Mouse (Mus musculus) limb, embryonic 14.5 days (tissue): Measurements from ENCODE around the gene Slc22a15. TPM values are rescaled to one million over a fixed set of nuclear protein-coding genes. Genes with fewer than 3 reads are reported as not detected.

Source experiments
- ATAC-seq: fragments of 200-750 bp; cut with Nextera tagmentation; 2 replicates; pipeline ENCODE4 v1.8.0; 2017; ENCODE audit warnings: low read depth, moderate number of reproducible peaks, moderate TSS enrichment; ENCODE audit not compliant: low FRiP score
- DNase-seq: peaks from one replicate; pipeline ENCODE4 v3.0.0-alpha.2; 2015; ENCODE audit warnings: low spot score
- H3K27ac ChIP-seq: fragments of 300-500 bp; sonication (generic); replicated peaks from 2 replicates; pipeline ENCODE4 v1.5.1; 2014; ENCODE audit warnings: low read depth, mild to moderate bottlenecking, low read length, moderate library complexity, mixed read lengths
- H3K27me3 ChIP-seq: fragments of 300-500 bp; sonication (generic); 2 replicates; pipeline ENCODE4 v1.6.1; 2014; ENCODE audit warnings: low read length, mixed read lengths; ENCODE audit not compliant: control insufficient read depth, insufficient read depth
- H3K36me3 ChIP-seq: fragments of 300-500 bp; sonication (generic); 2 replicates; pipeline ENCODE4 v1.6.1; 2014; ENCODE audit warnings: mild to moderate bottlenecking, low read length, moderate library complexity, mixed read lengths; ENCODE audit not compliant: control insufficient read depth, insufficient read depth
- H3K4me1 ChIP-seq: fragments of 300-500 bp; sonication (generic); 2 replicates; pipeline ENCODE4 v1.6.1; 2014; ENCODE audit warnings: antibody characterized with exemption, low read length, mixed read lengths; ENCODE audit not compliant: control insufficient read depth, insufficient read depth
- H3K4me2 ChIP-seq: fragments of 300-500 bp; sonication (generic); replicated peaks from 2 replicates; pipeline ENCODE4 v1.6.1; 2014; ENCODE audit warnings: low read depth, mild to moderate bottlenecking, low read length, moderate library complexity; ENCODE audit not compliant: severe bottlenecking
- H3K4me3 ChIP-seq: fragments of 300-500 bp; sonication (generic); replicated peaks from 2 replicates; pipeline ENCODE4 v1.5.1; 2014; ENCODE audit warnings: low read length
- H3K9ac ChIP-seq: fragments of 300-500 bp; sonication (generic); 2 replicates; pipeline ENCODE4 v1.6.1; 2014; ENCODE audit warnings: mild to moderate bottlenecking, low read depth, low read length, moderate library complexity; ENCODE audit not compliant: severe bottlenecking
- H3K9me3 ChIP-seq: fragments of 300-500 bp; sonication (generic); 2 replicates; pipeline ENCODE4 v1.6.1; 2016; ENCODE audit warnings: low read length; ENCODE audit not compliant: control insufficient read depth
- POLR2A ChIP-seq: fragments of 200-500 bp; IDR thresholded peaks from 2 replicates; pipeline ENCODE4 v1.8.0; 2012; ENCODE audit warnings: inconsistent platforms, mild to moderate bottlenecking, moderate library complexity, borderline replicate concordance; ENCODE audit not compliant: insufficient read depth, insufficient read length; ENCODE audit errors: extremely low read depth
- WGBS: fragments of 180-500 bp; shearing (Covaris S2); extraction: QIAGEN DNeasy Blood & Tissue Kit; methylation state at CpG from one replicate; pipeline ENCODE4 v1.1.7; 2014; 5-methylcytosine and 5-hydroxymethylcytosine counted together
- polyA plus RNA-seq, 2 experiments: library from polyadenylated mRNA; depleted of rRNA in 1 of 2; stranded (reverse) in 1 of 2; unstranded in 1 of 2; fragments of >200 nt; fragmentation: Nextera tagmentation in 1 of 2; extraction: Ambion mirVana in 1 of 2; gene quantifications; 2 replicates each; pipeline versions ENCODE4 v1.2.1 to v1.2.3; 2012 to 2014

Gene Slc22a15
- polyA plus RNA-seq, 2 experiments = 5.8 to 11.5 TPM

DNA sequence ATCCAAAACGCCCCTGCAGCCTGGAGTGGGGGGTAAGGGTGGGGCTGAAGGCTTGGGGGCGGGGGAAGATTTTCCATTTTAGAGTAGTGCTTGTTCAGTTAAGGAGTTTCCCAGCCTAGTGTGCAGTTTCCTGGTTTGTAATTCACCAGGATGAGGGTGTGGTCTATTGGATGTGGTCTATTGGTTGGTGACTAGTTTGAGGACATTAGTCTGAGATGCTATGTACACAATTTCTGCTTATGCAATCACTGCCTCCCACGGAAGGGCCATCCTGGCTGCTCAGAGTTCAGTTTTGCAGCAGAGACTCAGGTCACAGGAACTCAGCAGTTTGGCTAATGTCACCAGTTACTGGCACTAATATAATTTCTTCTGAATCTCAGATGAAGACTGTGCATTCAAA, 33.8 kb upstream of the Slc22a15 start:
- no peak overlapping the region for H3K27ac ChIP-seq
- ATAC-seq = no peak
- DNase-seq = no peak
- no peak overlapping the region for H3K9ac ChIP-seq
- WGBS = 73% methylated on average over 3 of the region's 3 CpGs
- H3K36me3 ChIP-seq = no peaks in the 10 kb centered on the region
- H3K9me3 ChIP-seq = no peaks in the 10 kb centered on the region
- no peak overlapping the region for H3K4me2 ChIP-seq
- no peaks in the 10 kb centered on the region for H3K4me1 ChIP-seq
- no peaks in the 10 kb centered on the region for H3K27me3 ChIP-seq
- no peak for TF ChIP-seq POLR2A
- H3K4me3 ChIP-seq = no peak overlapping the region

- Histone ChIP-seq H3K27me3 (no peaks in the 10 kb centered on the region), H3K4me1 (0 out of 2 replicates have a peak, but pooled peaks cover 4% of the 10 kb centered on the region), H3K4me2 (no peak overlapping the region), H3K4me3 (no peak overlapping the region), H3K27ac (no peak overlapping the region), H3K9ac (no peak overlapping the region), H3K9me3 (no peaks in the 10 kb centered on the region), H3K36me3 (no peaks in the 10 kb centered on the region)
- WGBS = 65% methylated on average over 7 of the region's 7 CpGs
- no peak for DNase-seq
- no peak for ATAC-seq
- TF ChIP-seq POLR2A = no peak
Measured at GRCm38 (mm10) chr3:101953506-101953905, 29.3 kb upstream of the Slc22a15 start.

GRCm38 (mm10) chr3:101952577-101952976, 28.3 kb upstream of the Slc22a15 start:
- no peaks in the 10 kb centered on the region for H3K27me3 ChIP-seq
- H3K4me1 ChIP-seq = 0 out of 2 replicates have a peak, but pooled peaks cover 4% of the 10 kb centered on the region
- ATAC-seq = no peak
- no peak overlapping the region for H3K9ac ChIP-seq
- H3K9me3 ChIP-seq = no peaks in the 10 kb centered on the region
- 80% methylated on average over 2 of the region's 2 CpGs for WGBS
- H3K36me3 ChIP-seq = no peaks in the 10 kb centered on the region
- TF ChIP-seq POLR2A = no peak
- H3K4me2 ChIP-seq = no peak overlapping the region
- DNase-seq = no peak
- H3K4me3 ChIP-seq = no peak overlapping the region
- no peak overlapping the region for H3K27ac ChIP-seq

GRCm38 (mm10) chr3:101948572-101948971, 24.3 kb upstream of the Slc22a15 start:
- DNase-seq (no peak), ATAC-seq (no peak)
- Histone ChIP-seq H3K27me3 (no peaks in the 10 kb centered on the region), H3K9me3 (no peaks in the 10 kb centered on the region), H3K27ac (no peak overlapping the region), H3K4me1 (0 out of 2 replicates have a peak, but pooled peaks cover 4% of the 10 kb centered on the region), H3K4me2 (no peak overlapping the region), H3K4me3 (no peak overlapping the region), H3K36me3 (no peaks in the 10 kb centered on the region), H3K9ac (no peak overlapping the region)
- TF ChIP-seq POLR2A = no peak
- 55% methylated on average over 3 of the region's 3 CpGs for WGBS

GRCm38 (mm10) chr3:101947250-101947649, 23.0 kb upstream of the Slc22a15 start:
- no peak for DNase-seq

GRCm38 (mm10) chr3:101945257-101945656, 21.0 kb upstream of the Slc22a15 start:
- no peak for DNase-seq
- H3K27me3 ChIP-seq = no peaks in the 10 kb centered on the region
- TF ChIP-seq POLR2A = no peak
- no peaks in the 10 kb centered on the region for H3K4me1 ChIP-seq
- no peak overlapping the region for H3K4me3 ChIP-seq
- H3K9me3 ChIP-seq = no peaks in the 10 kb centered on the region
- ATAC-seq = no peak
- WGBS = 65% methylated on average over 5 of the region's 5 CpGs
- H3K36me3 ChIP-seq = no peaks in the 10 kb centered on the region
- H3K9ac ChIP-seq = no peak overlapping the region
- H3K27ac ChIP-seq = no peak overlapping the region
- H3K4me2 ChIP-seq = no peak overlapping the region

More at GRCm38 (mm10) chr3:101947250-101947649, 23.0 kb upstream of the Slc22a15 start:
- Histone ChIP-seq H3K27me3 (no peaks in the 10 kb centered on the region), H3K27ac (no peak overlapping the region), H3K9ac (no peak overlapping the region), H3K36me3 (no peaks in the 10 kb centered on the region), H3K4me2 (no peak overlapping the region), H3K4me3 (no peak overlapping the region), H3K9me3 (no peaks in the 10 kb centered on the region), H3K4me1 (0 out of 2 replicates have a peak, but pooled peaks cover 4% of the 10 kb centered on the region)
- no peak for TF ChIP-seq POLR2A
- no peak for ATAC-seq
- WGBS = 56% methylated on average over 4 of the region's 4 CpGs
